Mouse (Mus musculus) myocyte (in vitro differentiated cells): ENCODE measurements around the gene Zfp988. TPM values are rescaled to one million over a fixed set of nuclear protein-coding genes. Genes with fewer than 3 reads are reported as not detected.
"Not testable (repeated sequence)": the region's sequence is repeated elsewhere in the genome, so short reads cannot be mapped to it uniquely, and the experiment has no call there.

ENCODE experiments used
- H3K27me3 ChIP-seq: one replicate; pipeline ENCODE4 v1.6.1; 2011; ENCODE audit not compliant: control insufficient read depth, insufficient read depth, insufficient read length
- H3K36me3 ChIP-seq: one replicate; pipeline ENCODE4 v1.6.1; 2011; ENCODE audit not compliant: control insufficient read depth, insufficient read depth
- H3K4me2 ChIP-seq: one replicate; pipeline ENCODE4 v1.6.1; 2011; ENCODE audit warnings: low read depth, control low read depth
- H3K4me3 ChIP-seq: one replicate; pipeline ENCODE4 v1.5.1; 2011; ENCODE audit warnings: mild to moderate bottlenecking, control low read depth, moderate library complexity
- H3K79me2 ChIP-seq: one replicate; pipeline ENCODE4 v1.6.1; 2011; ENCODE audit not compliant: control insufficient read depth, insufficient read depth
- H3ac ChIP-seq: one replicate; pipeline ENCODE4 v1.6.1; 2011; ENCODE audit not compliant: control insufficient read depth, insufficient read length
- polyA plus RNA-seq: library from polyadenylated mRNA; unstranded; fragments of >200 nt; fragmentation: generic; extraction: Trizol; gene quantifications from one replicate; pipeline ENCODE4 v1.2.1, GENCODE M21; 2012; ENCODE audit warnings: missing spikeins

The Zfp988 gene
- polyA plus RNA-seq, 1 experiment: 0.01 TPM

DNA sequence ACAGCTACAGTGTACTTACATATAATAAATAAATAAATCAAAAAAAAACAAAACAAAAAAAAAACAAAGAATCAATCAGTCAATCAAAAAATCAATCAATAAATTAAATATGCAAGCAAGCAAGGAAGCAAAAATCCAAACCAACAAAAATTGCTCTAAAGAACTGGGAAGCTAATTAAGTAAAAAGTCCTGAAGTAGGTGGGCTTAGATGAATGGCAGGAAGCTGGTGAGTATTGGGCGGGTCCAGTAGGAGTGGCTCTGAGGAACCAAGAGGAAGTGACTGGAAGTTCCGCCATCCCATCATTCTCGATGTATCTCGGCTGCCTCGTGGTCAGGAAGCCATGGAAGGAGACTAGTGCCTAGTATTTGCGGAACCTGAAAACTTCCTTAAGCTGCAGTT lies 55.5 kb downstream of the Zfp988 start, which contains the start of gene Zfp978:
Gene Zfp978, plus strand, starts transcription at position 301 of the 400 bp plus-strand sequence.
- not testable (repeated sequence) for H3K27me3 ChIP-seq, H3K36me3 ChIP-seq, H3K4me3 ChIP-seq, H3K4me2 ChIP-seq, H3K79me2 ChIP-seq, H3ac ChIP-seq

DNA sequence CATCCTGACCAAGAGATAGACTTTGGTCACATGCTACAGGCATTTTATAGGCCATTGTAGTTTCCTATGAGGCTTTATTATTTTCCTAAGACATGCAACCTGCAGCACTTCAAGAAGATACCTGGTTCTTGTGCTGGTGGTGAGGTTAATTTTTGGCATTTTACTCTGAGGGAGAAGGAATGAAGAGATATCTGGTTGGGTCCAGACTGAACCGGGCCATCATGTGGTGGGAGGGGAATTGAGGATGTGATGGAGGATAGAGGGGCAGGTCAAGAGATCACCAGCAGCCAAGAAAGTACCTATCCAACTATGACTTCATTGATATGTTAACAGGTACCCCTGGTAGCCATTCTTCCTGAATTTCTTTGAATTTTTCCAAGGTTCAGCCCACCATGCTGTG lies 56.4 kb downstream of the Zfp988 start:
- not testable (repeated sequence) for H3ac ChIP-seq, H3K27me3 ChIP-seq, H3K4me2 ChIP-seq, H3K79me2 ChIP-seq, H3K4me3 ChIP-seq, H3K36me3 ChIP-seq

DNA sequence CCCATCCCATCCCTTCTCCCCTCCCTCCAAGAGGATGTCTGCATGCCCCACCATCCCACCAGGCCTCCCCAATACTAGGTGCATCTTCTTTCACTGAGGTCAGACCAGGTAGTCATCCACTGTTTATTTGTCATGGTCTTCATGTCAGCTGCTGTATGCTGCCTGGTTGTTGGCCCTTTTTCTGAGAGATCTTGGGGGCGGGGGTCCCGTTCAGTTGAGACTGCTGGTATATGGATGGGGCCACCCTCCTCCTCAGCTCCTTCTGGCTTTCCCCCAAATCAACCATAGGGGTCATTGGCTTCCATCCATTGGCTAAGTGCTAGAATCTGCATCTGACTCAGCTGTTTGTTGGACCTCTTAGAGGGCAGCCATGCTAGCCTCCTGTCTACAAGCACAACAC lies 64.1 kb downstream of the Zfp988 start:
- H3K79me2 ChIP-seq, H3K36me3 ChIP-seq, H3ac ChIP-seq, H3K27me3 ChIP-seq, H3K4me2 ChIP-seq, H3K4me3 ChIP-seq: not testable (repeated sequence)

DNA sequence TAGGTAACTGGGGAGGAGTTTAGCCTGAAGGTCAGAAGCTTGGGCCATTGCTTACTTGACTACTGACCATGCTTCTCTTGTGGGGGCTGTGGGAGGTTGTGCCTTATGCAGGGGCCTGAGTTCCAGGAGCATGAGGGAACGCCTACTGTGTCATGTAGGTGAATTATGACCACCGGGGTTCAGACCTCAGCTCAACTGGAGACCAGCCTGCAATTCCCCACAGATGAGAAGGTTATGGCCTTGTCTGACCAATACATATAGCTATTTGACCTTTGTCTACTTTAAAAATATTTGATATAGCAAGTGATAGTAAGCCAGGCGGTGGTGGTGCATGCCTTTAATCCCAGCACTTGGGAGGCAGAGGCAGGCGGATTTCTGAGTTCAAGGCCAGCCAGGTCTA lies 77.7 kb downstream of the Zfp988 start:
- not testable (repeated sequence) for H3ac ChIP-seq, H3K4me3 ChIP-seq

More for the DNA sequence above, 77.7 kb downstream of the Zfp988 start:
- not testable (repeated sequence) for H3K79me2 ChIP-seq, H3K36me3 ChIP-seq, H3K4me2 ChIP-seq, H3K27me3 ChIP-seq

Other genes with a start within 250 kb of the Zfp988 start
- 0.04 TPM for gene Zfp991, start 173.6 kb upstream of the Zfp988 start, polyA plus RNA-seq
- 0.04 TPM for gene Zfp978, start 55.6 kb downstream of the Zfp988 start, polyA plus RNA-seq
- gene Zfp982, start 186.7 kb downstream of the Zfp988 start, polyA plus RNA-seq: 0.05 TPM
- not detected for gene Gm16503, start 234.5 kb downstream of the Zfp988 start, polyA plus RNA-seq
- gene Zfp985, start 247.6 kb downstream of the Zfp988 start, polyA plus RNA-seq: 0.97 TPM